Mouse (Mus musculus) thymus, postnatal 14 days (tissue): ENCODE measurements around the gene Tasp1.
A peak's percentile ranks its signal among the peaks of the same experiment; 100 is the strongest.
"Not testable (repeated sequence)": the region's sequence is repeated elsewhere in the genome, so short reads cannot be mapped to it uniquely, and the experiment has no call there.

Experiments used
- DNase-seq: peaks from one replicate; pipeline ENCODE4 v3.0.0; 2021

Gene Tasp1

DNA sequence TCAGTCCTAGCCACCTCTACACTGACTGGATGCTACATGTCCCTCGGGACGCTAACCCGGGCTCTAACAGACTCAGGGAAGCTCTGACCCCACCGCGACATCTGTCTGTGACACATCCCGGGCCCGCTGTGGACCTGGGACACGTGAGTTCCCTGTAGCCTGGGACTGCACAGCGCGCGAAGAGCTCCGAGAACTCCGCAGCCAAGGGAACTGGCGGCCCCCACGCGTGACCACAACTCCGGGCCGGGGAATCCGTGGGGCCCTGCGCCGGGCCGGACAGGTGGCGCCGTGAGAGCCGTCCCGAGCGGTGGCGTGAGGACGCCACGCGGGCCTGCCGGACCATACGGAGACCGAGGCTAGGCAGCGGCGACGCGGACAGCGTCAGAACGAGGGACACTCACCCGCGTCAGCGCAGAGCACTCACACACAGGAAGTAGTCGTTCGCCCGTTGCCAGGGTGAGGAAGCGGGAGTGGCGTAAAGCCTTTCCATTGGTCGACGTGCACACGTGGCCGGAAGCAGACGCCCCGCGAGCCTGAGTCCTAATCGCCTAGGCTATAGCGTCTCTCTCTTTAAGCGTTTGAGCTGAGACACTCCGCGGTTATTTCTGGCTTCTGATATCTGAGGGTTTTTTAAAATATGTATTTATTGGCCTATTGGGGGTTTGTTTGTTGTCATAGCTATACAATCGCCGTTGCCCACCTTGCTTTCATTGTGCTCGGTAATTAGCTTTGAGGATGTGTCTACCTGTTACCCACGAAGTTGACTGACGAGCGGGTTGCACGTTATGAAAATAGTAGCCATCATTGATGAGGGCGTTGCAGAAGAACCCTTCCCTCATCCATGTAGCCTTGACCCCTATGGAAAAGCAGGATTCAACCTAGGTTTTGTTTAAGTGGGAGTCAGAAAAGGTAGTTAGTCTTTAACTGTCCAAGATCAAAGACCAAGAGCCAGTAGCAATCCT, at the start of gene Tasp1:
Gene Tasp1, minus strand, starts transcription at position 453 of the 962 bp plus-strand sequence.
- peak; percentile 89 for DNase-seq

DNA sequence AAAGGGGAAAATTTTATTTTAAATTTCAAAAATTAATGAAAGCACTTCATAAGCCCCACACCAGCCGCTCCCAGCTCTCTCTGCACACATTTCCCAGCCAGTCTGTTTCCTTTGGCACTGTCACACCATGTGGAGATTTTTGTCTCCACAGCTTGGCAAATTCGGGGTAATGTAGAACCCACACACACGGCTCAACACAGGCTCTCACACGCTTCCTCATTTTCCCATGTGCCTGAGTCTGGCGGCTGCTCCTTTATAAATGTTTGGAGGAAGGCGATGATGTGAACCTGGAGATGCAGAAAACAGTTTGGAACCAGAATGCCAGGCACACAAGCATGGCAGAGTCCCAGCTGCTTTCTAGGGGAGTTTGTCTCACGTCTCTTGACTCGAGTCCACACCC, 47.2 kb upstream of the Tasp1 start:
- DNase-seq = no peak

DNA sequence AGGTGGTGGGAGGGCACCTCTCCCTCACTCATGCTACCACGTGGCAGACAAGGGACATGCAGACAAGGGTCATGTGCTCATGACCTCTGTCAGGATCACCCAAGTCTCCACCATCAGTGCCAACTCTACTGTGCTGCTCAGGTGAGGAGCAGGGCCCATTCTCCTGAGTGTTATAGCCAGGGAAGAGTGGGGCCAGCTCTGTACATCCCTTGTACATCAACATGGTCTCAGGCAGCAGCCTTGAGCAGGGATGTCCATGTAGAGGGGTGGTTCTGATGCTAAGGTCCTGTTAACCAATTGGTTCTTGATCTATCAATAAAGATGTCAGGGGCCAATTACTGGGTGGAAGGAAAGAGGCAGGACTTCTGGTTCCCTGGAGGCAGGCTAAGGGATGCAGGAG, 42.3 kb upstream of the Tasp1 start:
- no peak for DNase-seq

DNA sequence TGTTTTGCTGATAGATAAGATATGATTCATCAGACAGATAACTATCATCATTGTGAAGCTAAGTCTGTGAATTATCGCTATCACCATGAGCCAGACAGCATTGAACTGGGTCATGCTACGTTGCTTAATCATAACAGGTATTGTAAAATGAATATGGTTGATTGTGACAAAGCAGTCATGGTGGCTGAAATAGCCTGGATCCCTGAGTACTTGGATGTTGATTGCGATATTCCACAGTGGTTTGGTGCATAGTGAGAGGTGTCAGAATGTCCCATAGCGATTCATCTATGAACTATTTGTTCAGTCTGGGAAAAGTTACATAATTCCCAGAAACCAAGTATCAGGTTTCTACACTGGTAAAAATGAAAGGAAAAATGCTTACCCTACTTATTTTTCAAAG, 41.0 kb upstream of the Tasp1 start:
- no peak for DNase-seq

DNA sequence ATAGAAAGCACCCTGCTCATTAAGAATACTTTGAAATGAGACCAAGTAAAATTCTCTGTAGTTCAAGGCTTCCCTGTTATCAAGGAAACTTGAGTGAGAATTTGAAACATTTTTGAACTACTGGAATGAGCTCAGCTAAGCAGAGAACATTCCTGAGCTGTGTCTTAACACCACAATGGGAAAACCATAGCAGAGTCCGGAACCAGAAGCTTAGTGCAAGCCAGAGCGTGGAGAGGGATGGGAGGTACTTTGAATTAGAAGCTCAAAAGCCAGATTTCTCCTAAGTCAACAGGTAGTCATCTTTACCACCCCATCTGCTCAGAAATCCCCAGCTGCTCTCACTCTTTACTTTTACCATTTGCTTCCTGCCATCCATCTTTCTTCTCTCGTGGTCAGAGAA, 38.3 kb upstream of the Tasp1 start:
- no peak for DNase-seq

DNA sequence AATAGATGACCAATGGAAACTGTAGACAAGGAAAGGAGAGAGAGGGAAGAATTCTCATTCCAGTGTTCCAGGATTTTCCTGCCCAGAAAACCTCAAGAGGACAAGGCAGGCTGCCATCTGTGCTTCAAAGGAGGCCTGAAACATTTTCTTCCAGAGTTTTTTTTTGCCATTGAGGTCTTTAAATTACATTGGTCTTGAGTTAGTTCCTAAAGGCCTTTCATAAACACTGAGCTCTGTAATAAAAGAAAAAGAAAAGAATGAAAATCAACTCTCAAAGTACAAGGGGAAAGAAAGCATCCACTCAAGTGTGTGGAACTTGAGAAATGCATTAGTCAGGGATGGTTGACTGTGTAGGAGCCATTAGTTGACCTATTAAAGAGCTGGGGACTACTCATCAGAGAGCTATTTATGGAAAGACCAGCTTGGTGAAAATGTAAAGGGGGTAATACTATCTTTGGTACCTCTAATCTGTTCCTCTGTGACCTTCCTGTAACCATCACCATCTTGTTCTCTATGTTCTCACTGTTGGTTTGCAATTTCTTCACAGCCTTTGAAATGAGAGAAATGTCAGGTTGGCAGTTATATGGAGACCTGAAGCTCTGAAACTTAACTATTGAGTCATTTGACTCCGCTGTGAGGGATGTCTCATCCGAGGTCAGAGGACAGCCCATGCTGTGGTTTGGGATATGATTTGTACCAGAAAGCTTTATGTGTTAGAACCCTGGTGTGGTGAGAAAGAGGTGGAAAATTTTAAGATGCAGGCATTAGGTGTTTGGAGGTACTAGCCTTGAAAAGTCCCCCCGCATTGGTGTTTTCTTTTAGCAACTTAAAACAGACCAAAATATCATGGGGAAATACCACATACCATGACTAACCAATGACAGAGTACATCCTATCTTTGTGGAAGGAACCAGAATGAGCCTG, 34.2 kb upstream of the Tasp1 start:
- no peak for DNase-seq

DNA sequence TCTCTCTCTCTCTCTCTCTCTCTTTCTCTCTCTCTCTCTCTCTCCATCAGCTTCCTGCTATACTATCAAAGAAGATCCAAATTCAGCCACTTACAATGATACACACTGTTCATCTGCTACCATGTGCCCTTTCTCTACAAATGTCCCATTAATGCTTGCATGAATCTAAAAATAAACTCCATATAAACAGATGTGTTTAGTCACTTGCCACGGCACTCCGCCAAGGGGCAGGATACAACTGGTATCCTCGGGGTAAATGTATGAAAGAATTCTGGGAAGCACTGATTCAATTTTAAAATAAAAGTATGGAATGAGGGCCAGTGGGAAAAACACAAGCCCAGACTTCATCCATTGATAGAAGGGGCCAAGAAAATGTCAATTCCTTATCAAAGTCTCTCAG, 33.4 kb upstream of the Tasp1 start:
- DNase-seq = no peak

DNA sequence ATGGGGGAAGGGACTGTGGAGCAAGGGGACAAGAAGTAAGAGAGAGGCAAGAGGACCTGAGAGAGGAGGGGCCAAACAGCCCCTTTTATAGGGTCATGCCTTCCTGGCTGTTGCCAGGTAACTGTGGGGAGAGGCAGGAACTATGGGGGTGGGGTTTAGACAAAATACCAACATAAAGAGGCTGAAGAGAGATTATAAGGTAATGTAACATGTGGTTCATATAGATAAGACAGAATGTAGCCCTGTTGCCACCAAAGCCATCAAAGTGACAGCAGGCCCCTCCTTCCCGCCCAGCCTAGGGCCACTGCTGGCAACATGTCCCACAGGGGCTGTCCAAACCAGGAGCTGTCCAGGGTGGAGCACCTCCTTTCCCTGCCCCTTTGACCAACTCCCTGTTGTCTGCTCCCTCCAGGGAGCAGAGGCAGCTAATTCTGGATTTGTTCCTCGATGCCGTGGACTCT, 30.6 kb upstream of the Tasp1 start:
- DNase-seq = no peak

DNA sequence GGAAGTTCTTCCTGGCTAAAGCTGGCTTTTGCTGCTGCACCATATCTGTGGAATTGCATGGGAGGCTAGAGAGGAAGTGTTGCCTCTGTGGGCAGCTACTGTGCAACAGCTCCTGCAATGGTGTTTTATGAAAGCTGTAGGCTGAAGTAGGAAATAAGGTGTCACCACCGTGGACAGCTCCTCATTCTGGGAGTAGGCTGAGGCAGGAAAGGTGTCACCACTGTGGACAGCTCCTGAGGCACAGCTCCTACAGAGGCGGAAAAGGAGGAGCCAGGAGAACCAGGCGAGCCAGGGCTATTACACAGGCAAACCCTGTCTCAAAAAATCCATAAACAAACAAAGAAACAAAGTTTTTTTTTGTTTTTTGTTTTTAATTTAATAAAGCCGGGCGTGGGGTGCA, 29.4 kb upstream of the Tasp1 start:
- DNase-seq = no peak

DNA sequence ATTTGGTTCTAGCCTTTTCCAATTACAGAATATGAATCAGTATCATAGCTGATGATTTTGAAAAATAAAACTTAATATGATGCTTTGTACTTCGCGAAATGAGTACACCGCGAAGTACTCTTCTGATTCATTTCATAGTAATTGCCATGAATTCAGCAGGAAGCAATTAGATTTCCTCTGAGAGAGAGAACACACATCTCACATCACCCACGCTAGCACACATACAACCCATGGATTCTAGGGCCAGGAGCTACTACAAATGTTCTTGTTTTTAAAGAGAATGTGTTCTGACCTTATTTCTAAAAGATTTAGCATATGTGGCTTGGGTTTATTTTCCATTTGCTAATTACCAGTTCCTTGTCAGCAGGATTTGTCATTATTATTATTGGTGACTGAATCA, 26.8 kb upstream of the Tasp1 start:
- DNase-seq = no peak

DNA sequence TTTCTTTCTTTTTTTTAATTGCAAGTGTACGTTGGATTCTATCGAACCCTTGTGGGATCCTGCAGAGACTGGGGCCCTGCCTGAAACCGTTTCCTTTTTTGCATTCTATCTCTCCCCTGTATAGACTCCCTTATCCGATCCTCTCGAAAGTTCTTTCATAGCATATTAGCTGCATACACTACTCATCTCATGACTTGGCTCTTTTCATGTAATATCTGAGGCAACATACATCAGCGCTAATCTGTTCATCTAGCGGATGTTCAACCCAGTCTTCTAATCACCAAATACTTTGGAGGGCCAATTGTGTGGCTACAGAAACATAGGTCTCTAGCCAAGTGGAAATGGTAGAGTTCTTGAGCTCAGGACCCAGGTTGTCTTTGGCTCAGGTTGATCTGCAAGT, 17.6 kb upstream of the Tasp1 start:
- DNase-seq = no peak

DNA sequence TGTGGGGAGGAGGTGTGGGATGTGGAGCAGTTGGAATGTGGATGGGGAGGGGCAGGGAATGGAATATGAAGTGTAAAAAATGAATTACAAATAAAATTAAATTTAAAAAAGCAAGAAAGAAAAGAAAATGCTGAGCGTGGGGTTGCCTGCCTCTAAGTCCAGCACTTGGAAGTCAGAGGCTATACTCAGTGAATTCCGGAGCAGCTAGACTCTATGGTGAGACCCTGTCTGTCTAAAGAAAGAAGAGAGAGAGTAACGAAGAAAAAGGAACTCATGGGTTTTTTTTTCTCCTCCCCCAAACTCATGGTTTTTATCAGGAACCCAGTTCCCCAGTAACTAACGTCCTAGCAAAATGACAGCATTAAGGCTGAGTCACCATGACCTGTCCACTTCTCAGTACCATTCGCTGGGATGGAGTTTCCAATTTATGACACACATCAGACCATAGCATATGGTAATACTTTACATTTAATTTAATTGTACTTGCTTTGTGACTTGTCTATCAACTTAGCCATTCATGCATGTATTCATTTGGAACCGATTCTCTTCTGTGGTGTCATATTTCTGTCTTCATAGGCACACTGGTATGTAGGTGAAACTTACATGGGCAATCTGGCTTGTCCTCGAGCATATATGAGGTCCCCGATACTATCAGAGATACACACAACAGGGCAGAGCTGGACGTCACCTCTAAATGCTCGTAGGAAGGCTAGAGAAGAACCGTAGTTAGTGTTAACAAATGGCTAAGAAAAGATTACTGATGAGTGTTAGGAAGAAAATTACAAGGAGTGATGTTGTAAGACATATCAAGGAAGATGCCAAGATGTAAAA, 14.4 kb upstream of the Tasp1 start:
- DNase-seq = no peak

DNA sequence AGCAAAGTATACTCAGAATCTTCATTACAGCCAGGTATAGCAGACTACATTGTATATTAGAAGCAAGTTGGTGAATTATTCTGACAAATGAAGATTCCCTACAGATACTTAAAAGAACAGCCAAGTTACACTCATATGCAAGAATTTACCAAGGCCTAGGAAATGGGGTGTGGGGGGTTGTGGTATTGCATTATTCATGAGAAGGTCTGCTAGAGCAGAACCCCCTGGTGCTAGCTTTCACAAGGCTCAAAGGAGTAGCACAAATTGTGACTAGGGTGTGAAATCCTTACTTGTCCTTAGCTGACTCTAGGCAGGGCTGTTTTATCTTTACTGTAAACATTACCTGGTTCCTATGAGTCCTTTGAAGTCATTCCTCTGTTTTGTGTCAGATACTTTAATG, 12.7 kb upstream of the Tasp1 start:
- not testable (repeated sequence) for DNase-seq

DNA sequence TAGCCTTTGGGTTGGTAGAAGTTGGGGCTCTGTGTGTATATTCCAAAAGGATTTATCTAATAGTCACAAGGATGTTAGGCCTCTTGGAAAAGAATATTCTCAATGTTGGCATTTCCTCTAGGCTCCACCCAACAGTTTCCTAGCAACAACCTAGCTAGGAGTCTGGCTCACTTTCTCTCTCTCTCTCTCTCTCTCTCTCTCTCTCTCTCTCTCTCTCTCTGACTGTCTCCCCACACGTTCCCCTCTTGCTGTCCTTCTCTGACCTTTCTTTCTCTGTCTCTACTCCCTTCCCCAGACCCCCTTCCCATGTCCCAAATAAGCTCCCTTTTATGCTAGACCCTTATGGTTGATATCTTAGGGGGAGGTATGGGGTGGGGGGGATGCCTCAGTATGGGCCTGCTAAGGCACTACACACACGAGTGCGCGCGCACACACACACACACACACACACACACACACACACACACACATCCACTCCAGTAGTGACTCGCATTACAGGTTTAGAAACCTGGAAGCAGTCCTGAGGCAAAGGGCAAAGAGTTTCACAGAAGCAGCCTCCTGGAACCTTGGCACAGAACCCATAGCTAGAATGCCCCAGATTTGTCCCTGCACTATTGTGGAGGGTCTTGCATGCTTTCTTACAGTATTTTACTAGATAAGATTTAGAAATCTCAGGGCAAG, 12.1 kb upstream of the Tasp1 start:
- no peak for DNase-seq

DNA sequence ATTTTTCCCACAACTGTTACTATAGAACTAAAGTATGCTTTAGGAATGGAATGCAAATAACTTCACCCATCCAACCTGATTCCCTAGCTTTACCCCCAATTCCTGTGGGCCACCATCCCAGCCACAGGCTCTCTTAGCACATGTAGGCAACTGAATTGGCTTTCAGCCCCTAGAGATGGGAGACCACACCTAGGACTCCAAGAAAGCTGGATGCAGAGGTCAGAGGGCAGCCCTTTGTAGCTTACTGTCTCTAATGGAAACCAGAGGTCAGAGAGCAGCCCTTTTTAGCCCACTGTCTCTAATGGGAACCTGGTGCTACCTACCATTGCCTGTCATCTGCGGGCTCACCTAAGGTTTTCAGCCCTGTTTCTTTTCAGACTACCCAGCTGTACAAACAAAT, 10.9 kb upstream of the Tasp1 start:
- DNase-seq = no peak

DNA sequence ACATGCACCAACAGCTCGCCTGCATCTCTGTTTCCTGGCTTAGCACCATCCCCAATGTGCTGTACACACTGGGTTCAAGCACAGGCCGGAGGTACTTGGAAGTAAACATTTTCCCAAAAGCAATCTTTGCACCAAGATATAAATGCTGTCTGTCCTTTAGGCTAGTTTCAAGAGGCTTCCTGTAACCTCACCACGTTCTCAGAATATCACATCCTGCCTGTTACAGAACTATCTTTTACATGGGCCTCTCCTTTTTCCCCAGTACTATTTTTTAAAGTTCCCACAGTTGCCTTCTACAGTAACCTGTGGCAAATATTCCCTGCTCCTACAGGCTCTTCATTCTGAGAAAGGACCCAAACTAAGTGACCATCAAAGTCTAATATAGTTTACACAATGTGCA, 8.5 kb upstream of the Tasp1 start:
- no peak for DNase-seq

DNA sequence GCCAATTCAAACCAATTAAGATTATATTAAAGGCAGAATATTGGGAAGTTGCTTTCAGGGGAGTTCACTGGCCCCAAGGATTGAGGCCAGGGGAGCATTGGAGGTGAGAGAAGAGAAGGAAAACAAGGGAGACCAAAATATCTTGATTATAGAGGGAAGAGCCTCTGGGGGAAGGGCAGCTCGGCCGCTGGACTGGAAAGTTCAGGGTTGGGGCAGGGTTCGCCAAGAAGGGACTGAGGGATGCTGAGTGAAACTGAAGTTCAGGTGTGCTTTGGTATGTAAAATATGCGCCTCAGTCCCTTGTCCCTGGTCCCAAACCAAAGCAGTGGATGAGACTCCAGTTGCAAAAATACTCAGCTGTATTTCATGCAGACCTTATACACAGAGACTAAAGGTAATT, 911 bp upstream of the Tasp1 start:
- no peak for DNase-seq

DNA sequence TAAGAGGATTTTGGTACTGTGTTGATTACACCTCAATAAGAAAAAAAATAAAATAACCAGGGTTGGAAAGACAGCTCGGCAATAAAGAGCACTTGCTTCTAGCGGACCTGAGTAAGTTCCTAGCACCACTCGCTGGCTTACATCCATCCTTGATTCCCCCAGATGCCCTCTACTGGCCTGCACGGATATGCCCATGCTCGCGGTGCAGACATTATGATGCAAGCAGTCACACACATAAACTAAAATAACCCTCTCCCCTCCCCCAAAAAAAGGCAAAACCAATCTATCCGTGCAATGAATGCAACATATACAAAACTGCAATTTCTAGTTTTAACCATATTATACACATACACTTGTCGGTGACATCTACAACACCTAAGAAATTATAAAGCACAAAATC, 929 bp downstream of the Tasp1 start:
- DNase-seq = no peak

DNA sequence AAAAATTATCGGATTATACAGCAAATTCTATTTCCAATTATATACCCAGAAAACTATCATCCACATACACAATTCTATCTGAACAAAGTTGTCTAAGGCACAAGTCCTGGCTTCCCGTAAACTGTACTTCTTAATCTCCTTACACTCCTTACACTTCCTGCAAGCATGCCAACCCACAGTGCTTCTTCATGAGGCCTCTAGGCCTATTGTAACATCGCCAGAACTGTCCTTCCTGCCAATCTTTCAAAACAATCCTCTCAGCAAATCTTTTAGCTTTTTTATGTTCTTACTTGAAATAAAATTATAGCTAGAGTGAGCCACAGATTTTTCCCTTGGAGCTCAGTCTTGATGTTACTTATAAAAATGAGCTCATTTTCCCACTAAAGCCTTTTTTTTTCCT, 5.1 kb downstream of the Tasp1 start:
- no peak for DNase-seq

DNA sequence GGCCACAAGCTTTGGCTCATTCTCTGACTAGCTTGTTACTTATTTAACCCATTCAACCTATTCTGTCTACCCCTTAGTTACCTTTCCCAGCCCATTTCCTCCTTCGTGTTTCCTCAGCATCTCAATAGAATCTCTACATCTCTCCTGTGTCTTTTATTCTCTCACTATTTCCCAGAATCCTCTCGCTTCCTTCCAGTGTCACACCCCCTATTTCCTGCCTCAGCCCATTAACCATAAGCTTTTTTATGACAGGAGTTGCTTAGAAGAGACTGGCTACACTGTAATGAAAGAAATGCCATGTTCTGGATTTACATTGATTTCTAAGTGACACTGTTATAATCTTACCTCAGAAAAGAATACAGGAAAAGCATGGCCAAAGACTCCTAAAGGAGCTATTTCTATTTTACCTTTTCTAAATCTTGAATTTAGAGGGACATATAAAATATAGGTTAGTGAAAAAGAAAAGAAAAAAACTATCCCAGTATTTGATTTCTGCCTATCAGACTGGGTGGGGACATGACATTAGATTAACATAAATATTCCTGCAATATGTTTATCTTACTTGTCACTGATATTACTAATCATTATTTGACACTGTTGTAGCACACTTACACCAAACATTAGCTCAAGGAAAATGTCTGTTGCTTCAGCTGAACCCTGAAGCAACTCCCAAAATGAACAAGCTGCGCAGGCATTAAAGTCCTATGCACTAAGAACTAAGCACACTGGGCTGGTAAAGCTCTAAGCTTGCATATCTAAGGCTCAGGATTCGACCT, 6.3 kb downstream of the Tasp1 start:
- no peak for DNase-seq

DNA sequence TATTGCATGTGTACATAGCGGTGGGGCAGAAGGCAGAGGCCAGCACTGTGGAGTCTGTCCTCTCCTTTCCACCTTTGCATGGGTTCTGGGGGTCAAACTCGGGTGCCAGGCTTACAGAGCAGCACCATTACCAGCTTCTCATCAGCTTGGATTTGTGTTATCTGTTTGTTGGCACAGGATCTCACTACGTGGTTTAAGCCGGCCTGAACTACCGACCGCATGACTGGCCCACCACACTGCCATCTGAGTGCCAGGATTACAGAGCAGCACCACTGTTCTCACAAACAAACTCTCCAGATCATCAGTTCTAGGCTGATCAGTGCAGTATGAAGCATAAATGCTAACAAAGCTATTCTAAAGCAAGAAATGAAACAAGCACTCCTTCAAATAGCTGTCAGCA, 8.5 kb downstream of the Tasp1 start:
- DNase-seq = no peak
